Mouse (Mus musculus) stomach, postnatal 0 days (tissue): ENCODE results near the gene Tenm2. TPM values are rescaled to one million over a fixed set of nuclear protein-coding genes. Genes with fewer than 3 reads are reported as not detected.

Source experiments
- ATAC-seq: fragments of 200-750 bp; cut with Nextera tagmentation; 2 replicates; pipeline ENCODE4 v1.8.0; 2017; ENCODE audit not compliant: low FRiP score, low TSS enrichment
- DNase-seq: peaks from one replicate; pipeline ENCODE4 v3.0.0-alpha.2; 2016; ENCODE audit warnings: low spot score
- H3K27ac ChIP-seq: fragments of 300-500 bp; sonication (generic); replicated peaks from 2 replicates; pipeline ENCODE4 v1.5.1; 2014; ENCODE audit warnings: mild to moderate bottlenecking, control low read depth
- H3K27me3 ChIP-seq: fragments of 300-500 bp; sonication (generic); 2 replicates; pipeline ENCODE4 v1.6.1; 2014; ENCODE audit warnings: low read length; ENCODE audit not compliant: control insufficient read depth, insufficient read depth
- H3K36me3 ChIP-seq: fragments of 300-500 bp; sonication (generic); 2 replicates; pipeline ENCODE4 v1.6.1; 2014; ENCODE audit warnings: low read length, mixed read lengths; ENCODE audit not compliant: control insufficient read depth, insufficient read depth
- H3K4me1 ChIP-seq: fragments of 300-500 bp; sonication (generic); replicated peaks from 2 replicates; pipeline ENCODE4 v1.6.1; 2014; ENCODE audit warnings: antibody characterized with exemption; ENCODE audit not compliant: control insufficient read depth, insufficient read depth
- H3K4me2 ChIP-seq: fragments of 300-500 bp; sonication (generic); replicated peaks from 2 replicates; pipeline ENCODE4 v1.6.1; 2014; ENCODE audit warnings: low read depth, mild to moderate bottlenecking, control low read depth, moderate library complexity
- H3K4me3 ChIP-seq: fragments of 300-500 bp; sonication (generic); 2 replicates; pipeline ENCODE4 v1.5.1; 2014; ENCODE audit warnings: low read depth, low read length, control low read depth
- H3K9ac ChIP-seq: fragments of 300-500 bp; sonication (generic); 2 replicates; pipeline ENCODE4 v1.6.1; 2014; ENCODE audit warnings: mild to moderate bottlenecking, low read length, control low read depth, mixed read lengths
- H3K9me3 ChIP-seq: fragments of 300-500 bp; sonication (generic); 2 replicates; pipeline ENCODE4 v1.6.1; 2016; ENCODE audit warnings: low read length; ENCODE audit not compliant: control insufficient read depth
- CTCF ChIP-seq: IDR thresholded peaks from 2 replicates; pipeline ENCODE4 v1.5.1; 2016; ENCODE audit warnings: antibody characterized with exemption, low read depth, mild to moderate bottlenecking, moderate library complexity
- EP300 ChIP-seq: optimal IDR thresholded peaks from 2 replicates; pipeline ENCODE3; 2016; ENCODE audit warnings: antibody characterized with exemption
- WGBS: fragments of 180-500 bp; shearing (Covaris S2); extraction: QIAGEN DNeasy Blood & Tissue Kit; methylation state at CpG from one replicate; pipeline ENCODE4 v1.1.7; 2014; 5-methylcytosine and 5-hydroxymethylcytosine counted together
- polyA plus RNA-seq: library from polyadenylated mRNA; unstranded; fragments of >200 nt; fragmentation: Nextera tagmentation; extraction: Ambion mirVana; gene quantifications from 2 replicates; pipeline ENCODE4 v1.2.1, GENCODE M21; 2015

Tenm2 gene
- polyA plus RNA-seq, 1 experiment from 2014 or later: 3.6 TPM

DNA sequence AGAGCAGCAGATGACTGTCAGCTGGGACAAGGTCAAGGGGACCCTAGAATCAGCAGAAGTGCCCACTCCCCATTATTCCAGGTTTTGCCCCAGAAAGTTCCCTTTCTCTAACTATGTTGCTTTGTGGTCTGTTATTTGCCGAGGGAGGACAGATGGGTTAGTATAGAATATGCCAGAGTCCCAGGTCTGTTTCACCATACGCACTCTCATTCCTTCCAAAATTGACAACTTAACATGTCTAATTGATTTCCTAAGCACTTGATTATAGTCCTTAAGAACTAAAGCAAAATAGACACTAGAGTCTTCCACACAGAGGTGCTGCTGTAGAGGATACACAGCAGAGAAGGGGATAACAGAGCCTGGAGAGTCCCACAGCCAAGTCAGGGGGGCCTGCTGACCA is 92.3 kb downstream of the Tenm2 start:
- H3K4me1 ChIP-seq: no peaks in the 10 kb centered on the region
- H3K27me3 ChIP-seq: no peaks in the 10 kb centered on the region
- H3K36me3 ChIP-seq: no peaks in the 10 kb centered on the region
- DNase-seq (no peak), ATAC-seq (no peak)
- H3K9ac ChIP-seq: no peak overlapping the region
- H3K4me3 ChIP-seq: no peak overlapping the region
- WGBS: 85% methylated on average over 2 of the region's 2 CpGs
- H3K9me3 ChIP-seq: no peaks in the 10 kb centered on the region
- TF ChIP-seq CTCF: no peak
- TF ChIP-seq EP300: no peak
- H3K27ac ChIP-seq: no peak overlapping the region
- H3K4me2 ChIP-seq: no peak overlapping the region

DNA sequence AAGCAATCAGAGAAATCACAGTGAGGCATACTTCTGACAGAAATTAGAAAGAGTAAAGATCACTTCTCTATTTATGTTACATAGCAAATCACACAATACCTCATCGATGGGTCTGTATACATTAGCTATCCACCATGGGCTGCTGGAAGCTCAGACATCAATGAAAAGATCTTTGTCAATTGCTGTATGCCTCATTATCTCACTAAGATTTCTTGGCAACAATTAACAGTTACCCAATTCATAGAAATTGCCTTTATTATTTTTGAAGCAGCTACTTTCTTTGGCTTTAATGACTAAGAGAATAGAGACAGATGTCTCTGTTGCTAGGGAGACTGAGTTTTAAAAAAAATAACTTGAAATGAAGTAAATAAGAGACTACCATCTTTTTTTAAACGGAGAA is 106.9 kb downstream of the Tenm2 start:
- Histone ChIP-seq H3K36me3 (no peaks in the 10 kb centered on the region), H3K4me3 (no peak overlapping the region), H3K4me2 (no peak overlapping the region), H3K9me3 (no peaks in the 10 kb centered on the region), H3K9ac (no peak overlapping the region), H3K27ac (no peak overlapping the region), H3K27me3 (no peaks in the 10 kb centered on the region), H3K4me1 (no peaks in the 10 kb centered on the region)
- DNase-seq (no peak), ATAC-seq (no peak)
- TF ChIP-seq CTCF (no peak), EP300 (no peak)
- 66% methylated on average over 2 of the region's 2 CpGs for WGBS

DNA sequence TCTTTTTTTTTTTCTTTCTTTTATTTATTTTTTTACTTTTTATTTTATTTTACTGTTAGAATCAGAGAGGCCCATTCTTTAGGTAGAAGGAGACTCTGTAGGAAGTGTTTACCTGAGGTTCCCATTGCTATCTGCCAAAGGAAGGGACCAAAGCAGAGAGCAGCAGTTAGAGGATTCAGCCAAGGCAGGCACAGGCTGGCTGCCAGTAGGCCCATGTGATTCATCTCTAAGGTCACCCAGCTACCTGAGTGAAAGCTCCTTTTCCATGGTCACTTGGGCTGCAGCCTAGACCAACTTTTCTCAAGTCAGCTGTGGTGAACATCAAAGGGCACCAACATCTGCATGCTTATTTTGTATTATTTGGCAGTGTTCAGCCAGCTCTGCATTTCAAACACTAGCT is 117.7 kb downstream of the Tenm2 start:
- no peaks in the 10 kb centered on the region for H3K9me3 ChIP-seq
- DNase-seq (no peak), ATAC-seq (no peak)
- no peak overlapping the region for H3K4me3 ChIP-seq
- no peak overlapping the region for H3K27ac ChIP-seq
- H3K4me1 ChIP-seq: no peaks in the 10 kb centered on the region
- H3K36me3 ChIP-seq: no peaks in the 10 kb centered on the region
- H3K9ac ChIP-seq: no peak overlapping the region
- no peak overlapping the region for H3K4me2 ChIP-seq
- H3K27me3 ChIP-seq: no peaks in the 10 kb centered on the region
- TF ChIP-seq CTCF: no peak
- TF ChIP-seq EP300: no peak

DNA sequence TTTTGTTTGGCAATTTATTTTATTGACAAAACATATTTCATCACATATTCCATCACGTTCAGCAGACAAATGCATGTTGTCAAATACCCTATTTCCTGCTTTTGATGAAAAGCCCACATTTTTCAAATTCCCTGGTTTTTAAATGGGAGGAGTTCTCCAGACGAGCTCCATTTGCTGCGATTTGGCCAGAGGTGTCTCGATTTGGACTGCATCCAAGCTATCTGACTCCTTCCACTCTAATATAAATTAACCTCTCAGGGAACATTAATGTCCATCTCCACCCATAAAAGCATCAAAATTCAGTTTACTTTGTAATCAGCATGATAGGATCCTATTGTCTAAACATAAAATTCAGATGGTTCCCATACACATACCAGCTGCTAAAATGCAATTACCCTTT is 120.6 kb downstream of the Tenm2 start:
- H3K4me3 ChIP-seq: no peak overlapping the region
- WGBS: 23% methylated on average over 4 of the region's 4 CpGs
- H3K27ac ChIP-seq: no peak overlapping the region
- no peaks in the 10 kb centered on the region for H3K27me3 ChIP-seq
- no peak overlapping the region for H3K9ac ChIP-seq
- ATAC-seq (no peak), DNase-seq (no peak)
- H3K4me2 ChIP-seq: no peak overlapping the region
- H3K4me1 ChIP-seq: no peaks in the 10 kb centered on the region
- no peaks in the 10 kb centered on the region for H3K9me3 ChIP-seq
- TF ChIP-seq CTCF: no peak
- TF ChIP-seq EP300: no peak
- H3K36me3 ChIP-seq: no peaks in the 10 kb centered on the region

DNA sequence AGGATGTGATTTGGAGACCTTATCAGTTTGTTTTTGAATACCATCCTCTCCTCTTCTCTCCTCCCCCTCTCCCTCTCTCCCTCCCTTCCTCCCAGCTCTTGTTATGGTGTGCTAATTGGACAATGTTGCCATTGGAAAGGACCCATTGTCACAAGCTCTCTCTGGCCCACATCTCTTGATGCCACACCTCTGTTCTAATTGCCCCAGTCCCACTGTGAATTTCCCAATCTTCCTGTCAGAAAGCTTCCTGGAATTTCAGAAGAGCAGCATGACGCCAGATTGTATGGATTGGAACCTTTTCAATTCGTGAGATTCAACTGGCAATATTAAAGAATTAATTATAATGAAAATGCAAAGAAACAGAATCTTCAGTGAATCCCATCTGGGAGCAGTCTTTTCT is 128.7 kb downstream of the Tenm2 start:
- TF ChIP-seq EP300 (no peak), CTCF (no peak)
- no peak overlapping the region for H3K9ac ChIP-seq
- H3K27ac ChIP-seq: no peak overlapping the region
- WGBS: 91% methylated on average over 2 of the region's 2 CpGs
- no peak overlapping the region for H3K4me2 ChIP-seq
- no peaks in the 10 kb centered on the region for H3K9me3 ChIP-seq
- no peak for ATAC-seq
- no peak for DNase-seq
- no peak overlapping the region for H3K4me3 ChIP-seq
- H3K4me1 ChIP-seq: no peaks in the 10 kb centered on the region
- H3K27me3 ChIP-seq: no peaks in the 10 kb centered on the region
- no peaks in the 10 kb centered on the region for H3K36me3 ChIP-seq

DNA sequence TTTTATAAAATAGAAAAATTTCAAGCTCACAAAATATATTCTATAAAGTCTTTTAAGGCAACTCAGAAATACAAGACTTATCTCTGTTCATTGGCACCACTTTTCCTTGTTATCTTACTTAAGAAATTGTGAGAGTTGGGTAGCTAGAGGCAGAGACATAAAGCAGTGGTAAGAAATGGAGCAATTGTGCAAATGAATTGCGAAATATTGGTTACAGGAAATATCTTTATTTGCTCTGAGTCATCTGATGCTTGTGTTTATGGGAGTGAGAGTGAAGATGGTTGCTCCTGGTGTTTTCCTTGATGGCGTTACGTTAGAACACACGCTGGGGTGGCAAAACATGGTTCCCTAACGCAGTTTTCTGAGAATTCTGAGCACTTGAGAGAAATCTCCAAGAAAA is 156.4 kb downstream of the Tenm2 start:
- Histone ChIP-seq H3K27me3 (no peaks in the 10 kb centered on the region), H3K36me3 (no peaks in the 10 kb centered on the region), H3K4me3 (no peak overlapping the region), H3K27ac (no peak overlapping the region), H3K9me3 (no peaks in the 10 kb centered on the region), H3K4me2 (no peak overlapping the region), H3K9ac (no peak overlapping the region), H3K4me1 (no peaks in the 10 kb centered on the region)
- DNase-seq: no peak
- ATAC-seq: no peak
- no peak for TF ChIP-seq EP300
- no peak for TF ChIP-seq CTCF
- WGBS: 84% methylated on average over 5 of the region's 5 CpGs
